Mouse (Mus musculus) lung, postnatal 36 days (tissue): ENCODE results near the gene Cab39.
A peak's percentile ranks its signal among the peaks of the same experiment; 100 is the strongest.

ENCODE experiments used
- DNase-seq: peaks from one replicate; pipeline ENCODE4 v3.0.0; 2022; ENCODE audit warnings: mixed read lengths

Gene Cab39

GRCm38 (mm10) chr1:85850851-85851250 is 57.6 kb downstream of the Cab39 start:
- DNase-seq: no peak

- DNase-seq: peak; percentile 83
These were observed 59.9 kb downstream of the Cab39 start for GRCm38 (mm10) chr1:85852996-85853689.

- DNase-seq: no peak
These were observed 60.6 kb downstream of the Cab39 start for GRCm38 (mm10) chr1:85853865-85854264.

- no peak for DNase-seq
These were observed 61.2 kb downstream of the Cab39 start for GRCm38 (mm10) chr1:85854475-85854874.

- DNase-seq: no peak
These were observed 63.0 kb downstream of the Cab39 start for GRCm38 (mm10) chr1:85856266-85856665.

- DNase-seq: no peak
These were observed 64.1 kb downstream of the Cab39 start for GRCm38 (mm10) chr1:85857261-85857754.

GRCm38 (mm10) chr1:85864383-85864782 is 71.1 kb downstream of the Cab39 start:
- no peak for DNase-seq

GRCm38 (mm10) chr1:85870001-85870400 is 76.8 kb downstream of the Cab39 start:
- no peak for DNase-seq

GRCm38 (mm10) chr1:85870546-85870945 is 77.3 kb downstream of the Cab39 start:
- DNase-seq: no peak

- DNase-seq: no peak
These were observed 88.8 kb downstream of the Cab39 start for GRCm38 (mm10) chr1:85882003-85882402.

GRCm38 (mm10) chr1:85887221-85887620 is 94.0 kb downstream of the Cab39 start:
- DNase-seq: no peak

- peak; percentile 94 for DNase-seq
These were observed 101.0 kb downstream of the Cab39 start, which contains the start of gene Itm2c for GRCm38 (mm10) chr1:85894231-85894747. Gene Itm2c, plus strand, starts transcription at chr1:85894281.

GRCm38 (mm10) chr1:85894748-85895360 is 101.6 kb downstream of the Cab39 start:
- DNase-seq: peak; percentile 25

GRCm38 (mm10) chr1:85895391-85895837 is 102.2 kb downstream of the Cab39 start:
- DNase-seq: peak; percentile 82

- DNase-seq: no peak
These were observed 102.9 kb downstream of the Cab39 start for GRCm38 (mm10) chr1:85896110-85896509.

GRCm38 (mm10) chr1:85896781-85897700 is 103.8 kb downstream of the Cab39 start:
- DNase-seq: peak; percentile 54

GRCm38 (mm10) chr1:85897901-85898760 is 104.9 kb downstream of the Cab39 start:
- DNase-seq: no peak

GRCm38 (mm10) chr1:85898761-85899387 is 105.6 kb downstream of the Cab39 start:
- no peak for DNase-seq

- DNase-seq: no peak
These were observed 106.1 kb downstream of the Cab39 start for GRCm38 (mm10) chr1:85899388-85899761.

GRCm38 (mm10) chr1:85900521-85901333 is 107.5 kb downstream of the Cab39 start:
- DNase-seq: no peak
